Mouse (Mus musculus) A20 (cell line): ENCODE measurements around the gene Vmn1r14.
"Not testable (repeated sequence)": the region's sequence is repeated elsewhere in the genome, so short reads cannot be mapped to it uniquely, and the experiment has no call there.

Experiments
- DNase-seq: peaks from one replicate; pipeline ENCODE4 v3.0.0-alpha.2; 2011; ENCODE audit warnings: low read depth, low spot score

Vmn1r14 gene

GRCm38 (mm10) chr6:57231386-57231785 lies at the start of gene Vmn1r14:
Vmn1r14 (plus strand) TSS chr6:57231686.
- no peak for DNase-seq

DNA sequence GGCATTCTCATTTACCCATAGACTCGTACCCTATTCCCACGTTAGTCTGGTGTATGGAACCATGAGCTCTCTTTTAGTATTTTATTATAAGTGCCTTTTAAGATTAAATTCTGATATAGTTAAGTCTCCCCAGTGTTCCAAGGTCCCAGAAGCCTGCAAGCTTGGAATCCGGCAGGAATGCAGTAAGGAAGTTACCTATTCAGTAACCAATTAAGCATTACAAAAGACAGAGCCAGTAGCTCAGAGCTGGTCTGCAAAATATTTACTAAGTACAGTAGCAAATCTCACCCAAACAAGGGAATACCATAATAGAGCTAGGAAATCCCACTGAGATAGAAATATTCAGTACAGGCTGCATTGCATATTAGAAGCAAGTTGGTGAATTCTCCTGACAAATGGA lies 41.5 kb upstream of the Vmn1r14 start:
- DNase-seq, result not testable (repeated sequence)

- not testable (repeated sequence) for DNase-seq
Measured at GRCm38 (mm10) chr6:57202990-57203389, 28.5 kb upstream of the Vmn1r14 start, which contains the start of gene Vmn1r13. Vmn1r13 (plus strand) TSS chr6:57203290.

GRCm38 (mm10) chr6:57257652-57258051 lies 26.2 kb downstream of the Vmn1r14 start, which contains the start of gene Vmn1r15:
Vmn1r15 (plus strand) TSS chr6:57257952.
- DNase-seq, result no peak

- no peak for DNase-seq
Measured at GRCm38 (mm10) chr6:57260990-57261389, 29.5 kb downstream of the Vmn1r14 start.

GRCm38 (mm10) chr6:57271881-57272280 lies 40.4 kb downstream of the Vmn1r14 start:
- no peak for DNase-seq

DNA sequence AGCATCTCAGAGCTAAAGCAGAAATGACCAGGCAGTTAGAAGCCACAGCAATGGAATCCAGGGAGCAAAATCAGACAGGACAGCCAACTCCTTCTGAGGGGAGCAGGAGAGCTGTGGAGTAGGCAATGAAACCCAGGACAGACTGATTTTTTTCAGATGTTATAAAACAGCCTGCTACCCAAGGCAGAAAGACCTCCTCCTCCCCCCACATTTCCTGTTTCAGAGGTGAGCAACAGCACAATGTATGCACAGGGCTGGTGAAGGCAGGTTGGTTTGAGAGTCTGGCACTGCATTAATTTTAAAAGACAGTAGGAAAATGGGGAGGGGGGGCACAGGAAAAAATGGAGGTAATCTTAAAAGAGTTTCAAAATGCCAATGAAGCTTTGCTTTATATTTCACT lies 41.0 kb downstream of the Vmn1r14 start:
- no peak for DNase-seq

DNA sequence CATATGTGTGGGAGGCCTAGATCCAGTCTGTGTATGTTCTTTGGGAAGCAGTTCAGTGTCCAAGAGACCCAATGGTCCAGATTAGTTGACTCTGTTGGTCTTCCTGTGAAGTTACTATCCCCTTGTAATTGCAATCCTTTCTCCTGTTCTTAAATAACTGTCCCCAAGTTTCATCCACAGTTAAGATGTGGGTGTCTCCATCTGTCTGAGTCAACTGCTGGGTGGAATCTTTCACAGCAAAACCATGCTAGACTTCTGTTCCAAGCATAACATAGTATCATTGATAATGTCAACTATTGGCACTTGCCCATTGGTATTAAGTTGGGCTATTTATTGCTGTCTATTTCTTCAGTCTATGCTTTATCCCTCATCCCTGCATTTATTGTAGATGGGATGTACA lies 47.5 kb downstream of the Vmn1r14 start:
- no peak for DNase-seq
